ENCODE assay signal across 15 mouse cellular contexts in genomic region chr11:113026994-113027393, GRCm38 (mm10).
A peak's percentile ranks its signal among the peaks of the same experiment; 100 is the strongest.
DNase-seq lines count a peak whose midpoint lies in the region; ATAC-seq and TF ChIP-seq lines count a peak whose summit lies in the region.
"Had no signal": no experiment of that assay in that cellular context is flagged by ENCODE, and none has a peak within 500 bp of the region (broad histone marks: within the 10 kb centered on the region; RNA-seq: fewer than 3 reads in every experiment).

No protein-coding gene starts in this region.

- TF ChIP-seq EP300 in lung, postnatal 0 days (IDR thresholded peaks at IDR 0.05) = no peak

- no peak overlapping the region for H3K4me3 ChIP-seq in lung, postnatal 0 days (ENCODE audit: low read depth, low read length)
- H3K4me3 ChIP-seq in embryonic facial prominence, embryonic 12.5 days = no peak overlapping the region
- H3K4me3 ChIP-seq: intestine, embryonic 15.5 days had no signal

- no peak overlapping the region for H3K9ac ChIP-seq in lung, postnatal 0 days (replicated peaks; ENCODE audit: low read depth)
- no peak overlapping the region for H3K9ac ChIP-seq in embryonic facial prominence, embryonic 12.5 days
- H3K9ac ChIP-seq: intestine, embryonic 15.5 days had no signal

- H3K27me3 ChIP-seq in lung, postnatal 0 days (replicated peaks; ENCODE audit: insufficient read depth, low read length) = no peaks in the 10 kb centered on the region
- H3K27me3 ChIP-seq in embryonic facial prominence, embryonic 12.5 days = no peaks in the 10 kb centered on the region
- H3K27me3 ChIP-seq: intestine, embryonic 15.5 days had no signal

- intact Hi-C loops in heart, postnatal 25 days (cut with DNase I) = no loop called here

- H3K27ac ChIP-seq in lung, postnatal 0 days (ENCODE audit: low read length) = no peak overlapping the region
- H3K27ac ChIP-seq in embryonic facial prominence, embryonic 12.5 days = no peak overlapping the region
- H3K27ac ChIP-seq: intestine, embryonic 15.5 days; macrophage had no signal

- no peak overlapping the region for H3K4me2 ChIP-seq in lung, postnatal 0 days (replicated peaks; ENCODE audit: low read depth, low read length)
- H3K4me2 ChIP-seq in embryonic facial prominence, embryonic 12.5 days (replicated peaks) = no peak overlapping the region
- H3K4me2 ChIP-seq: intestine, embryonic 15.5 days; liver, embryonic 11.5 days had no signal

- DNase-seq in adrenal gland, postnatal 10 days = peak; percentile 28
- no peak for DNase-seq in adrenal gland, adult 8-10 months
- DNase-seq in lung, postnatal 0 days (ENCODE audit: low spot score) = peak; percentile 48
- no peak for DNase-seq in lung, adult 18-20 months
- DNase-seq in heart, postnatal 25 days (ENCODE audit: low spot score) = peak; percentile 42
- no peak for DNase-seq in right cerebral cortex, adult 2 months (ENCODE audit: low spot score in 2 of 2)
- no peak for DNase-seq in cerebellum, postnatal 4 days (ENCODE audit: low spot score in 2 of 2)
- DNase-seq: B cell, adult 2 months; cerebellum, adult 8-10 months; kidney, postnatal 36 days had no signal

- no peaks in the 10 kb centered on the region for H3K36me3 ChIP-seq in lung, postnatal 0 days (ENCODE audit: insufficient read depth, low read length)
- H3K36me3 ChIP-seq in embryonic facial prominence, embryonic 12.5 days = no peaks in the 10 kb centered on the region
- H3K36me3 ChIP-seq: intestine, embryonic 15.5 days had no signal

- WGBS in lung, postnatal 0 days = 17% methylated on average over 6 of the region's 6 CpGs
- WGBS in embryonic facial prominence, embryonic 12.5 days = 54% methylated on average over 6 of the region's 6 CpGs

- H3K9me3 ChIP-seq in lung, postnatal 0 days (ENCODE audit: low read length) = no peaks in the 10 kb centered on the region
- H3K9me3 ChIP-seq in embryonic facial prominence, embryonic 12.5 days = no peaks in the 10 kb centered on the region
- H3K9me3 ChIP-seq: intestine, embryonic 15.5 days had no signal

- no peaks in the 10 kb centered on the region for H3K4me1 ChIP-seq in lung, postnatal 0 days (ENCODE audit: insufficient read depth, low read depth, low read length)
- H3K4me1 ChIP-seq in embryonic facial prominence, embryonic 12.5 days = peaks cover 13% of the 10 kb centered on the region
- H3K4me1 ChIP-seq: intestine, embryonic 15.5 days had no signal

- TF ChIP-seq CTCF in lung, postnatal 0 days (IDR thresholded peaks at IDR 0.05) = no peak

- ATAC-seq in lung, postnatal 0 days = peak; percentile 30; the same call in 1 of the 2 replicates
- 0 out of 2 replicates have a peak, but pooled peaks have one; percentile 6 for ATAC-seq in embryonic facial prominence, embryonic 12.5 days (ENCODE audit: insufficient number of reproducible peaks, insufficient read depth, low FRiP score, low TSS enrichment)
- ATAC-seq: forebrain, embryonic 16.5 days; intestine, embryonic 15.5 days had no signal

Comparison
In these comparisons a context has a peak if more than half of its experiments do, and no peak if none do; other contexts are left out.
1. DNase-seq: peak in adrenal gland, postnatal 10 days (single experiment), lung, postnatal 0 days (single experiment) and heart, postnatal 25 days (single experiment); none in adrenal gland, adult 8-10 months (single experiment), lung, adult 18-20 months (0 of 2), right cerebral cortex, adult 2 months (0 of 2) and cerebellum, postnatal 4 days (0 of 2).